Mouse (Mus musculus) testis, adult 2 months (tissue): ENCODE results near the gene Cep19. TPM values are rescaled to one million over a fixed set of nuclear protein-coding genes. Genes with fewer than 3 reads are reported as not detected.
A peak's percentile ranks its signal among the peaks of the same experiment; 100 is the strongest.

Experiments used
- H3K27ac ChIP-seq: fragments of 200-500 bp; 2 replicates; pipeline ENCODE4 v1.5.1; 2012; ENCODE audit warnings: low read depth, low read length; ENCODE audit not compliant: control insufficient read depth, insufficient read depth
- H3K27me3 ChIP-seq: fragments of 200-500 bp; 2 replicates; pipeline ENCODE4 v1.6.1; 2012; ENCODE audit warnings: mild to moderate bottlenecking, low read length, moderate library complexity; ENCODE audit not compliant: control insufficient read depth, insufficient read depth
- H3K36me3 ChIP-seq: fragments of 200-500 bp; 2 replicates; pipeline ENCODE4 v1.6.1; 2012; ENCODE audit warnings: mild to moderate bottlenecking, low read length; ENCODE audit not compliant: control insufficient read depth, insufficient read depth
- H3K4me1 ChIP-seq: fragments of 200-500 bp; 2 replicates; pipeline ENCODE4 v1.6.1; 2012; ENCODE audit warnings: low read length; ENCODE audit not compliant: control insufficient read depth, insufficient read depth
- H3K4me3 ChIP-seq: fragments of 200-500 bp; 2 replicates; pipeline ENCODE4 v1.5.1; 2012; ENCODE audit warnings: low read depth, mild to moderate bottlenecking, low read length, moderate library complexity, mixed read lengths; ENCODE audit not compliant: control insufficient read depth
- CTCF ChIP-seq: fragments of 200-500 bp; IDR thresholded peaks from 2 replicates; pipeline ENCODE4 v1.5.1; 2012; ENCODE audit warnings: low read depth, mild to moderate bottlenecking, inconsistent platforms, low read length, moderate library complexity; ENCODE audit not compliant: control insufficient read depth, insufficient read depth, insufficient replicate concordance
- POLR2A ChIP-seq: fragments of 200-500 bp; IDR thresholded peaks from 2 replicates; pipeline ENCODE4 v1.6.1; 2012; ENCODE audit warnings: low read depth, mild to moderate bottlenecking, inconsistent platforms, low read length, moderate library complexity; ENCODE audit not compliant: control insufficient read depth
- polyA plus RNA-seq: library from polyadenylated mRNA; depleted of rRNA; stranded (reverse); fragments of >200 nt; gene quantifications from 2 replicates; pipeline ENCODE4 v1.2.3, GENCODE M21; 2012

Cep19 gene
- polyA plus RNA-seq, 1 experiment: 33.5 TPM

GRCm38 (mm10) chr16:32098897-32099637 is 533 bp upstream of the Cep19 start:
- Histone ChIP-seq H3K27ac (no peak overlapping the region), H3K36me3 (no peaks in the 10 kb centered on the region; the same call in 1 of the 2 replicates), H3K4me1 (peaks cover 3% of the 10 kb centered on the region), H3K27me3 (no peaks in the 10 kb centered on the region), H3K4me3 (peak overlapping the region; percentile 96)
- TF ChIP-seq CTCF (no peak), POLR2A (no peak)

GRCm38 (mm10) chr16:32102295-32102694 is 2.7 kb downstream of the Cep19 start:
- H3K36me3 ChIP-seq: no peaks in the 10 kb centered on the region; the same call in 1 of the 2 replicates

GRCm38 (mm10) chr16:32105698-32106097 is 6.1 kb downstream of the Cep19 start:
- Histone ChIP-seq H3K27ac (no peak overlapping the region), H3K4me3 (no peak overlapping the region), H3K36me3 (no peaks in the 10 kb centered on the region; the same call in 1 of the 2 replicates), H3K27me3 (no peaks in the 10 kb centered on the region), H3K4me1 (no peaks in the 10 kb centered on the region)
- TF ChIP-seq POLR2A (no peak), CTCF (peak; percentile 43; the same call in 1 of the 2 replicates)

More at GRCm38 (mm10) chr16:32102295-32102694, 2.7 kb downstream of the Cep19 start:
- H3K4me3 ChIP-seq: no peak overlapping the region
- no peak overlapping the region for H3K27ac ChIP-seq
- peaks cover 3% of the 10 kb centered on the region for H3K4me1 ChIP-seq
- TF ChIP-seq POLR2A: no peak
- TF ChIP-seq CTCF: no peak
- H3K27me3 ChIP-seq: no peaks in the 10 kb centered on the region

GRCm38 (mm10) chr16:32107342-32108045 is 7.9 kb downstream of the Cep19 start:
- Histone ChIP-seq H3K27me3 (no peaks in the 10 kb centered on the region), H3K27ac (no peak overlapping the region), H3K4me3 (no peak overlapping the region), H3K36me3 (no peaks in the 10 kb centered on the region; the same call in 1 of the 2 replicates), H3K4me1 (no peaks in the 10 kb centered on the region)
- no peak for TF ChIP-seq CTCF
- TF ChIP-seq POLR2A: no peak

- H3K36me3 ChIP-seq: no peaks in the 10 kb centered on the region; the same call in 1 of the 2 replicates
- TF ChIP-seq POLR2A: no peak
- TF ChIP-seq CTCF: 0 out of 2 replicates have a peak, but pooled peaks have one; percentile 4
- no peaks in the 10 kb centered on the region for H3K27me3 ChIP-seq
- H3K4me3 ChIP-seq: no peak overlapping the region
- no peak overlapping the region for H3K27ac ChIP-seq
- H3K4me1 ChIP-seq: no peaks in the 10 kb centered on the region
Measured at GRCm38 (mm10) chr16:32108170-32108569, 8.6 kb downstream of the Cep19 start.

- Histone ChIP-seq H3K36me3 (no peaks in the 10 kb centered on the region; the same call in 1 of the 2 replicates), H3K27me3 (no peaks in the 10 kb centered on the region), H3K27ac (no peak overlapping the region), H3K4me1 (no peaks in the 10 kb centered on the region), H3K4me3 (no peak overlapping the region)
- TF ChIP-seq POLR2A (no peak), CTCF (no peak)
Measured at GRCm38 (mm10) chr16:32108578-32108977, 9.0 kb downstream of the Cep19 start.

GRCm38 (mm10) chr16:32110951-32111699 is 11.5 kb downstream of the Cep19 start:
- Histone ChIP-seq H3K27me3 (no peaks in the 10 kb centered on the region), H3K27ac (no peak overlapping the region), H3K4me1 (peaks cover 7% of the 10 kb centered on the region), H3K4me3 (no peak overlapping the region), H3K36me3 (no peaks in the 10 kb centered on the region)
- TF ChIP-seq CTCF: no peak
- TF ChIP-seq POLR2A: no peak
